Mouse (Mus musculus): ENCODE data around the gene Hist1h4a.

- TF ChIP-seq HCFC1 (IDR thresholded peaks at IDR 0.05; ENCODE audit: low read depth, low read length) = no peak
- TF ChIP-seq CTCF (IDR thresholded peaks at IDR 0.05 in 2 of 3, conservative IDR thresholded peaks at IDR 0.05 in 1 of 3; ENCODE audit: control insufficient read depth in 1 of 3, insufficient read depth in 1 of 3, low read depth in 2 of 3, low read length in 3 of 3, poor library complexity in 1 of 3, severe bottlenecking in 1 of 3) = no peak
- TF ChIP-seq ZMIZ1 (IDR thresholded peaks at IDR 0.05; ENCODE audit: low read depth, low read length) = no peak
- TF ChIP-seq GABPA (IDR thresholded peaks at IDR 0.05; ENCODE audit: low read depth, low read length) = no peak
- TF ChIP-seq POLR2A (IDR thresholded peaks at IDR 0.05; ENCODE audit: control insufficient read depth in 1 of 2, insufficient read depth in 1 of 2, low read depth in 1 of 2, low read length in 2 of 2, poor library complexity in 1 of 2) = no peak
- no peak for TF ChIP-seq MEF2A (IDR thresholded peaks at IDR 0.05; ENCODE audit: extremely low read depth, insufficient replicate concordance, low read depth, low read length, poor library complexity, severe bottlenecking)
- TF ChIP-seq USF1 (IDR thresholded peaks at IDR 0.05; ENCODE audit: low read depth, low read length) = no peak
- TF ChIP-seq ZKSCAN1 (IDR thresholded peaks at IDR 0.05; ENCODE audit: low read depth, low read length) = no peak
These were observed 31.9 kb downstream of the Hist1h4a start for GRCm38 (mm10) chr13:23729192-23729525.

All from MEL (cell line).